Mouse (Mus musculus) gastrocnemius, postnatal 10 days (tissue): Measurements from ENCODE around the gene Msrb1. TPM values are rescaled to one million over a fixed set of nuclear protein-coding genes. Genes with fewer than 3 reads are reported as not detected.
"Not testable (repeated sequence)": the region's sequence is repeated elsewhere in the genome, so short reads cannot be mapped to it uniquely, and the experiment has no call there.

Source experiments
- DNase-seq: peaks from one replicate; pipeline ENCODE4 v3.0.0; 2021; ENCODE audit warnings: mixed read lengths
- total RNA-seq, 2 experiments: library from RNA; stranded (reverse); gene quantifications; 2 replicates each; pipeline ENCODE4 v1.2.3; 2021

The Msrb1 gene
- total RNA-seq, 2 experiments from 2014 or later: 127 to 132 TPM

GRCm38 (mm10) chr17:24719494-24720222 lies 16.8 kb upstream of the Msrb1 start:
- peak; percentile 95 for DNase-seq

- not testable (repeated sequence) for DNase-seq
Measured at GRCm38 (mm10) chr17:24720616-24721015, 15.8 kb upstream of the Msrb1 start.

- not testable (repeated sequence) for DNase-seq
Measured at GRCm38 (mm10) chr17:24721383-24721955, 15.0 kb upstream of the Msrb1 start.

GRCm38 (mm10) chr17:24722220-24722924 lies 14.1 kb upstream of the Msrb1 start:
- no peak for DNase-seq

GRCm38 (mm10) chr17:24723122-24723880 lies 13.1 kb upstream of the Msrb1 start:
- DNase-seq: no peak

GRCm38 (mm10) chr17:24723881-24724180 lies 12.6 kb upstream of the Msrb1 start:
- DNase-seq: no peak

- peak; percentile 100 for DNase-seq
Measured at GRCm38 (mm10) chr17:24724184-24724583, 12.3 kb upstream of the Msrb1 start, which contains the start of gene Ndufb10. Gene Ndufb10 (minus strand): TSS chr17:24724478.

GRCm38 (mm10) chr17:24725637-24726390 lies 10.6 kb upstream of the Msrb1 start:
- no peak for DNase-seq

GRCm38 (mm10) chr17:24727618-24728017 lies 8.8 kb upstream of the Msrb1 start, which contains the start of gene Rpl3l:
Gene Rpl3l (plus strand): TSS chr17:24727820.
- DNase-seq: peak; percentile 47

- no peak for DNase-seq
Measured at GRCm38 (mm10) chr17:24728184-24728583, 8.3 kb upstream of the Msrb1 start.

- DNase-seq: peak; percentile 56
Measured at GRCm38 (mm10) chr17:24729067-24729466, 7.4 kb upstream of the Msrb1 start.

- no peak for DNase-seq
Measured at GRCm38 (mm10) chr17:24730787-24731186, 5.7 kb upstream of the Msrb1 start.

GRCm38 (mm10) chr17:24732233-24732935 lies 4.1 kb upstream of the Msrb1 start:
- DNase-seq: peak; percentile 46

GRCm38 (mm10) chr17:24733434-24734050 lies 2.9 kb upstream of the Msrb1 start:
- no peak for DNase-seq

- no peak for DNase-seq
Measured at GRCm38 (mm10) chr17:24734513-24734912, 1.9 kb upstream of the Msrb1 start.

- DNase-seq: no peak
Measured at GRCm38 (mm10) chr17:24735446-24735845, 996 bp upstream of the Msrb1 start.

- no peak for DNase-seq
Measured at GRCm38 (mm10) chr17:24737135-24737810, 831 bp downstream of the Msrb1 start.

GRCm38 (mm10) chr17:24738238-24738637 lies 1.8 kb downstream of the Msrb1 start:
- DNase-seq: no peak

- DNase-seq: no peak
Measured at GRCm38 (mm10) chr17:24739926-24740325, 3.5 kb downstream of the Msrb1 start.

- no peak for DNase-seq
Measured at GRCm38 (mm10) chr17:24742307-24742706, 5.9 kb downstream of the Msrb1 start.
